Comparison of ENCODE assay signal across 7 mouse cellular contexts in the genomic region with DNA sequence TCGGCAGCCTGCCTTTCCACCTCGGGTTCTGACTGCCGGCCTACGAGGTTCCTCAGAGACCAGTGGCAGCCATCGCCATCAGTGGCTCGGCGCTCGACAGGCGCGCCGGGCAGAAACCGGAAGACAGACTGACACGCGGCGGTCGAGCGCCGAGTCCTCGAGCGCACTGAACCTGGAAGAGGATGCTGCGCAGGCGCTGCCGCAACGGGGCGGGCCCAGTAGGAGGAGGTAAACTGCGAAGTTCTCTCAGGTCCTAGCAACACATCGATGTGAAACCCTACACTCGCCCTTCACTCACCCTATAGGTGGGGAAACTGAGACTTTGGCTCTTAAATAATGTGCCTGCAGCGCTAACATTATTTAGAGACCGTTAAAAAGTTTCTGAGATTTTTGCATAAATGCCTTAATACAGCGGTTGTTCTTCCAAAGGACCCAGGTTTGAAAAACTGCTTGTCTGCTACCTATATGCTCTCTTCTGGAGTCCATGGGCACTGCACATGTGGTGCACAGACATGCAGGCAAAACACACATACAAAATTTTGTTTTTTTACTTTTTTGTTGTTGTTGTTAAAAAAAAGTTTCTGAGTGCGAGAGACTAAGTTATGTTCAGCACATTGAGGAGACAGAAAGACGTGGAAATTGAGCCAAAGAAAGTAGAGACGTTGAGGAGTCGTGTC. TPM values are rescaled to one million over a fixed set of nuclear protein-coding genes. Genes with fewer than 3 reads are reported as not detected.
A peak's percentile ranks its signal among the peaks of the same experiment; 100 is the strongest.
DNase-seq lines count a peak whose midpoint lies in the region; ATAC-seq lines count a peak whose summit lies in the region.

A gene (minus strand): TSS at position 153 of the 677 bp plus-strand sequence.

- peak within 1 kb of the TSS; percentile 93 for H3K9ac ChIP-seq in intestine, embryonic 14.5 days (ENCODE audit: low read length)

- H3K4me3 ChIP-seq in intestine, embryonic 14.5 days (ENCODE audit: low read depth, low read length) = peak within 1 kb of the TSS; percentile 100

- WGBS in intestine, embryonic 14.5 days = 11% methylated on average over 35 of the region's 35 CpGs

- peak; percentile 80 to 87 for DNase-seq in adrenal gland, adult 18-20 months (ENCODE audit: low spot score in 2 of 2)
- peak; percentile 96 for DNase-seq in embryo, embryonic 11 days
- peak; percentile 92 for DNase-seq in gastrocnemius, postnatal 25 days
- DNase-seq in intestine, embryonic 14.5 days (ENCODE audit: low spot score) = peak; percentile 91
- DNase-seq in left cerebral cortex, postnatal 14 days (ENCODE audit: low spot score in 2 of 2) = peak; percentile 91 to 92
- DNase-seq in mesoderm, embryonic 11.5 days (ENCODE audit: low read depth, low spot score) = peak; percentile 94
- peak; percentile 91 to 93 for DNase-seq in right cerebral cortex, postnatal 36 days (ENCODE audit: low spot score in 2 of 2)

- H3K27ac ChIP-seq in intestine, embryonic 14.5 days (ENCODE audit: low read depth) = peak within 1 kb of the TSS; percentile 76

- intact Hi-C loops in left cerebral cortex, postnatal 14 days (cut with DNase I) = no loop called here

- peaks cover 8% of the 10 kb centered on the region; the same call in 1 of the 2 replicates for H3K4me1 ChIP-seq in intestine, embryonic 14.5 days (replicated peaks; ENCODE audit: control insufficient read depth, insufficient read depth, low read length)

- peak; percentile 91 for ATAC-seq in intestine, embryonic 14.5 days (replicated peaks; ENCODE audit: low FRiP score, low TSS enrichment, low read depth)

- H3K36me3 ChIP-seq in intestine, embryonic 14.5 days (ENCODE audit: control insufficient read depth, insufficient read depth, low read length) = peaks cover 15% of the 10 kb centered on the region

- no peaks in the 10 kb centered on the region for H3K9me3 ChIP-seq in intestine, embryonic 14.5 days (ENCODE audit: control insufficient read depth, low read length)

- no peaks in the 10 kb centered on the region for H3K27me3 ChIP-seq in intestine, embryonic 14.5 days (replicated peaks; ENCODE audit: control insufficient read depth, insufficient read depth, low read length)

- peak within 1 kb of the TSS; percentile 98 for H3K4me2 ChIP-seq in intestine, embryonic 14.5 days (ENCODE audit: low read length)

RNA-seq across cellular contexts. Expression of the gene that starts here (rescaled TPM):
- total RNA-seq in adrenal gland, adult 18-20 months (2021) = 10 to 100 TPM; 18.5 to 22.8 TPM
- total RNA-seq in gastrocnemius, postnatal 25 days (2021) = 10 to 100 TPM; 10.0 to 12.4 TPM
- 14.7 and 19.7 TPM in 2 replicates for polyA plus RNA-seq in intestine, embryonic 14.5 days (2014; fragmentation: Nextera tagmentation; extraction: Ambion mirVana)
- total RNA-seq in left cerebral cortex, postnatal 14 days (2021) = 10 to 100 TPM; 29.6 to 32.3 TPM

Comparison
In these comparisons a context has a peak if more than half of its experiments do, and no peak if none do; other contexts are left out.
1. Peak in every context shown above with its lines: DNase-seq, ATAC-seq, H3K4me3 ChIP-seq and H3K27ac ChIP-seq.